Mouse (Mus musculus): ENCODE results near the gene Ss18l1.

DNA sequence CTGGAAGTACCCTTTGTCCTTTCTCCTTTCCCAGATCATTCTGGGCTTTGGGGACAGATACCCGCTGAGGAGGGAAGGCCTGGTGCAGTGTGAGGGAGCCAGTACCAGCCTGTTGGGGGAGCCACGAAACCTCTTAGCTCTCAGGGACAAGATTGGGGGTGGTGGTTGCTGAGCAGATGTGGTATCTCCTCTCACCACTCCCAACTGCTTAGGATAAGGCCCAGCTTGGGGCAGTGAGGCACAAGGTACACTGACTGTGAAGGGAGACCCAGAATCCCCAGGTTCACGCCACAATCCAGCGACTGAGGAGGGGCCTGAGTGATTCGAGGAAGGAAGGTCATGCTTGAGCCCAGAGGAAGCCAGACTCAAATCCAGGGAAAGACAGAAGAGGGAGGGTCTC lies 55.9 kb downstream of the Ss18l1 start:
- TF ChIP-seq CTCF (IDR thresholded peaks at IDR 0.05; ENCODE audit: borderline replicate concordance, insufficient read depth, low read depth, low read length) (no peak), POLR2A (IDR thresholded peaks at IDR 0.05; ENCODE audit: borderline replicate concordance, insufficient read depth, low read length) (no peak)
